Mouse (Mus musculus) intestine, postnatal 0 days (tissue): ENCODE results near the gene Iqch. TPM values are rescaled to one million over a fixed set of nuclear protein-coding genes. Genes with fewer than 3 reads are reported as not detected.

Experiments used
- ATAC-seq: fragments of 200-750 bp; cut with Nextera tagmentation; 2 replicates; pipeline ENCODE4 v1.8.0; 2017; ENCODE audit warnings: mild to moderate bottlenecking, moderate TSS enrichment, moderate library complexity
- H3K27ac ChIP-seq: fragments of 300-500 bp; sonication (generic); 2 replicates; pipeline ENCODE4 v1.5.1; 2014; ENCODE audit warnings: mild to moderate bottlenecking, low read depth, low read length, moderate library complexity
- H3K27me3 ChIP-seq: fragments of 300-500 bp; sonication (generic); replicated peaks from 2 replicates; pipeline ENCODE4 v1.6.1; 2014; ENCODE audit warnings: low read length, mixed read lengths; ENCODE audit not compliant: control insufficient read depth, insufficient read depth
- H3K36me3 ChIP-seq: fragments of 300-500 bp; sonication (generic); 2 replicates; pipeline ENCODE4 v1.6.1; 2014; ENCODE audit warnings: mild to moderate bottlenecking, moderate library complexity; ENCODE audit not compliant: control insufficient read depth, insufficient read depth
- H3K4me1 ChIP-seq: fragments of 300-500 bp; sonication (generic); replicated peaks from 2 replicates; pipeline ENCODE4 v1.6.1; 2014; ENCODE audit warnings: antibody characterized with exemption, low read length, mixed read lengths; ENCODE audit not compliant: control insufficient read depth, insufficient read depth
- H3K4me2 ChIP-seq: fragments of 300-500 bp; sonication (generic); replicated peaks from 2 replicates; pipeline ENCODE4 v1.6.1; 2014; ENCODE audit warnings: low read depth, mild to moderate bottlenecking, moderate library complexity
- H3K4me3 ChIP-seq: fragments of 300-500 bp; sonication (generic); 2 replicates; pipeline ENCODE4 v1.5.1; 2014; ENCODE audit warnings: low read depth, low read length
- H3K9ac ChIP-seq: fragments of 300-500 bp; sonication (generic); 2 replicates; pipeline ENCODE4 v1.6.1; 2014; ENCODE audit warnings: mild to moderate bottlenecking, low read depth, low read length
- H3K9me3 ChIP-seq: fragments of 300-500 bp; sonication (generic); 2 replicates; pipeline ENCODE4 v1.6.1; 2016; ENCODE audit warnings: mixed run types; ENCODE audit not compliant: control insufficient read depth
- CTCF ChIP-seq: sonication (generic); IDR thresholded peaks from 2 replicates; pipeline ENCODE4 v1.5.1; 2016; ENCODE audit warnings: low read depth, mild to moderate bottlenecking, control low read depth, antibody characterized with exemption, moderate library complexity
- WGBS: fragments of 180-500 bp; shearing (Covaris S2); extraction: QIAGEN DNeasy Blood & Tissue Kit; methylation state at CpG from one replicate; pipeline ENCODE4 v1.1.7; 2014; 5-methylcytosine and 5-hydroxymethylcytosine counted together
- polyA plus RNA-seq: library from polyadenylated mRNA; unstranded; fragments of >200 nt; fragmentation: Nextera tagmentation; extraction: Ambion mirVana; gene quantifications from 2 replicates; pipeline ENCODE4 v1.2.1, GENCODE M21; 2015

The Iqch gene
- polyA plus RNA-seq, 1 experiment from 2014 or later, result not detected

DNA sequence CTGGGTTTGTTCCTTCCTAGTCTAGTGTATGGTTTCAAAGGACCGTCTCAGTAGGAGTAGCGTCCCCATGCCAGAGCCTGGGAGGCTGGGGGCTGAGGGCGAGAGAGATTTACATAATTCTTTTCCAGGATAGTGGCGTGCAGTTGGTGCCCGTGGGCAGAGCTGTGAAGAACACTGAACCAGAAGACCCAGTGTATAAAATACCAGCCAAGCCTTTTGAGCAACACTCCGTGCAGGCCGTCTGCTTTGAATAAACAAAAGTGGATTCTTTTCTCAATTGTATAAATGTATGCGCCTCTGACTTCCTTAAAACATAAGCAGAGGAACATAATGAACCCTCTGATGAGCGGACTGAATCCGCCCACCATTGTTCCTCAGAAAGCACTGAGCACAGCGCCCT lies 30.6 kb upstream of the Iqch start:
- 56% methylated on average over 11 of the region's 11 CpGs for WGBS
- H3K4me3 ChIP-seq, result no peak overlapping the region
- H3K9ac ChIP-seq, result no peak overlapping the region
- H3K36me3 ChIP-seq, result peaks cover 51% of the 10 kb centered on the region
- peak; percentile 15; the same call in 1 of the 2 replicates for TF ChIP-seq CTCF
- ATAC-seq, result no peak
- no peak overlapping the region for H3K27ac ChIP-seq
- H3K9me3 ChIP-seq, result no peaks in the 10 kb centered on the region
- H3K27me3 ChIP-seq, result no peaks in the 10 kb centered on the region
- no peaks in the 10 kb centered on the region for H3K4me1 ChIP-seq
- H3K4me2 ChIP-seq, result no peak overlapping the region

DNA sequence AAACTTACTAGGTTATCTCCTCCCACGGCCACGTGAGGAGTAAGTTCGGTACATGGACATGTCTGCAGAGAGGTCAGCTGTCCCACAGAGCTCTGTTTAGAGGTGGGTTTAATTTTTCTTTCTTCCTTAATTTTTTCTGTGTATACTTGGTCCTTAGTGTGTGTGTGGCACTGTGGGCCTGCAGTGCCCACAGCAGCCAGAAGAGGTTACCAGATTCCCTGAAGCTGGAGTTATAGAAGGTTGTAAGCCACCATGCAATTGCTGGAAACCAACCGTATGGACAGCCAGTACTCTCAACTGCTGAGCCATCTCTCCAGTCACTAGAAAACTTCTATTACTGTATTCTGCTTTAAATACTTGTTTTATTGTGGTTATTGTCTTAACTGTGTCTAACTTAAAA lies 29.8 kb upstream of the Iqch start:
- ATAC-seq, result no peak
- H3K4me1 ChIP-seq, result no peaks in the 10 kb centered on the region
- no peak overlapping the region for H3K27ac ChIP-seq
- H3K9me3 ChIP-seq, result no peaks in the 10 kb centered on the region
- H3K27me3 ChIP-seq, result no peaks in the 10 kb centered on the region
- peak; percentile 47 for TF ChIP-seq CTCF
- no peak overlapping the region for H3K9ac ChIP-seq
- no peak overlapping the region for H3K4me3 ChIP-seq
- 92% methylated on average over 4 of the region's 4 CpGs for WGBS
- H3K36me3 ChIP-seq, result peaks cover 44% of the 10 kb centered on the region
- H3K4me2 ChIP-seq, result no peak overlapping the region

- no peak overlapping the region for H3K4me3 ChIP-seq
- peaks cover 36% of the 10 kb centered on the region; the same call in 1 of the 2 replicates for H3K36me3 ChIP-seq
- H3K4me2 ChIP-seq, result no peak overlapping the region
- H3K27ac ChIP-seq, result peak overlapping the region; percentile 50; the same call in 1 of the 2 replicates
- no peak for ATAC-seq
- no peaks in the 10 kb centered on the region for H3K27me3 ChIP-seq
- no peaks in the 10 kb centered on the region for H3K9me3 ChIP-seq
- peaks cover 2% of the 10 kb centered on the region; the same call in 1 of the 2 replicates for H3K4me1 ChIP-seq
- TF ChIP-seq CTCF, result no peak
- 91% methylated on average over 9 of the region's 9 CpGs for WGBS
- no peak overlapping the region for H3K9ac ChIP-seq
Measured at GRCm38 (mm10) chr9:63625090-63625756, 22.9 kb upstream of the Iqch start.

DNA sequence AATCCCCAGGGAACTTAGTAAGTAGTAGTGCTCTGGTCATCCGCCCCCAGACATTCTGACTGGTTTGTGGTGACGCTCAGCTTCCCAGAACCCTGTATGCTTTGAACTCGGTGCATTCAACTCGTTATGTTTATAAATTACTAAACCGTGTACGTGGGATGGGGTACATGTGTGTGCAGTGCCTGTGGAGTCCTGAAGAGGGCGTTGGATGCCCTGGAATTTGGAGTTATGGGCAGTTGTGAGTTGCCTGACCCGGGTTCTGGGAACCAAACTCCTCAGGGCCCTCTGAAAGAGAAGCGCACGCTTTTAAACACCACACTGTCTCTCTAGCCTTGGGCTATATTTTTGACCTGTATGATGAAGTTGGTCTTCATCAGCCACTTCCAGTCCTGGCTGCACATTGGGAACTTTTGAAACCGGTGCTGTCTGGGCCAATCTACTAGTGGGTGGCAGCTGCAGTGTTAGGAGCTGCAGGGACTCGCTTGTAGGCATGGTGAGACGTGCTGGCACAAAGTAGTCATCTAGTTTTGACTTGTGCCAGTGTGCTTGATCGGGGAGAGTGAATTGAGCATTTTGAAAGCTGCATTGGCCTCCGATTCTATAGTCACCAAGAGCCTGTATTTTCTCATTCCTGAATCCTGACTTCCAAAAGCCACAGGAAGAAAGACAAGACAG lies 21.7 kb upstream of the Iqch start:
- no peak overlapping the region for H3K9ac ChIP-seq
- no peak for ATAC-seq
- H3K4me2 ChIP-seq, result no peak overlapping the region
- H3K27ac ChIP-seq, result peak overlapping the region; percentile 54; the same call in 1 of the 2 replicates
- H3K36me3 ChIP-seq, result peaks cover 38% of the 10 kb centered on the region; the same call in 1 of the 2 replicates
- H3K27me3 ChIP-seq, result no peaks in the 10 kb centered on the region
- no peak overlapping the region for H3K4me3 ChIP-seq
- 0 out of 2 replicates have a peak, but pooled peaks have one; percentile 25 for TF ChIP-seq CTCF
- no peaks in the 10 kb centered on the region for H3K9me3 ChIP-seq
- H3K4me1 ChIP-seq, result peaks cover 2% of the 10 kb centered on the region; the same call in 1 of the 2 replicates
- WGBS, result 90% methylated on average over 15 of the region's 15 CpGs

DNA sequence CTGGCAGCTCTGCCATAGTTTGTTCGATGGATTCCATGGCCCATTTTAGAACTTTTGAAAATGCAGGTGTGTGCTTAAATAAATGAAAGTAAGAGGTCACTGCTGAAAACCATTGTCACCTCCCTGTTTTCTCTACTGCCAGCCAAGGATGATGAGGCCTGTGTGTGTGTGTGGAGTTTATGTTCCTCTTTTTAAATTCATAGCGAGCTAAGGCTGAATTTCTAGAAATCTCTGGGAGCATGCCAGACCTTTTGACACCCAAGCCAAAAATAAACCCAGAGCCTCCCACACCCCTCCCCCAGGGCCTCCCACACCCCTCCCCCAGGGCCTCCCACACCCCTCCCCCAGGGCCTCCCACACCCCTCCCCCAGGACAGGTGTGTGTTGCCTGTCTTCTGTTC lies 15.7 kb upstream of the Iqch start:
- 87% methylated on average over 2 of the region's 2 CpGs for WGBS
- Histone ChIP-seq H3K27ac (no peak overlapping the region), H3K9me3 (no peaks in the 10 kb centered on the region), H3K27me3 (no peaks in the 10 kb centered on the region), H3K9ac (no peak overlapping the region), H3K4me3 (no peak overlapping the region), H3K4me2 (no peak overlapping the region), H3K4me1 (0 out of 2 replicates have a peak, but pooled peaks cover 3% of the 10 kb centered on the region), H3K36me3 (peaks cover 42% of the 10 kb centered on the region; the same call in 1 of the 2 replicates)
- no peak for TF ChIP-seq CTCF
- ATAC-seq, result no peak
